Mouse (Mus musculus): ENCODE measurements around the gene Rap1gap2.

Rap1gap2 gene

DNA sequence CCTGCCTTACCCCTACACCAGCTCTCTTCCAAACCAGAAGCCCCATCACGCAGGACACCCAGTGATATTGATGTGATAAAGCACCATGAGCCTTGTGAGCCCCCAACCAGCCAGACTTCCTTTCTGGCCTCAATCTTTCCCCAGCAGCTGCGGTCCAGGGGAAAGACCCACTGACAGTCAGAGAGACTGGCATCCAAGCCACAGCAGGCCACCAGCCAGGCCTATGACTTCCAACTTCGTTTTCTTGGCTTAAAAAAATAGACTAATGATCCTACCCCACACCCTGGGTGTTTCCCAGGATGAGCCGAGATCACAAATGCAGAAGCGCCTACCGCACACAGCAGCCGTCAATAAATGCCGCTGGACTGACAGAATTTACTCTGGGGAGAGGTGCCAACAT is 151.1 kb downstream of the Rap1gap2 start:
- DNase-seq (ENCODE audit: low spot score) = no peak

DNA sequence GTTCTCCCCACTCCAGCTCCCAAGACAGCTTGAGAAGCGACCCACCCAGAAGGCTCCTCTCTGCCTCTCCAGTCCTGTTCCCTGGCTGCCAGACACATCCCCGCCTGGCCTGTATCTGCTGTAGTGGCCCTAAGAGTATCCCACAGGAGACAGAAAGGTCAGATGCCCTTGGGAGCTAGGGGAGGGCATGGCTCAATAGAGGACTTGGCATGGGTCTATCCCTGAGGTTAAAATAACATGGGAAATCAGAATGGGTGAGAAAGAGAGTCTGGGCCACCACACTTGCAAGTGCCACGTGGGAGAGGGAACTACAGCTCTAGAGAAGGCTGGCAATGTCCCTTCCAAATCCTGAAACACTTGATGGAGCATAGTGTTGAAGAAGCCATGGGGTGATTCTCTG is 152.3 kb downstream of the Rap1gap2 start:
- DNase-seq (ENCODE audit: low spot score) = no peak

GRCm38 (mm10) chr11:74457194-74457593 is 153.5 kb downstream of the Rap1gap2 start:
- DNase-seq (ENCODE audit: low spot score) = no peak

- no peak for DNase-seq (ENCODE audit: low spot score)
Measured at GRCm38 (mm10) chr11:74448556-74448955, 162.2 kb downstream of the Rap1gap2 start.

- DNase-seq (ENCODE audit: low spot score) = no peak
Measured at GRCm38 (mm10) chr11:74447991-74448403, 162.7 kb downstream of the Rap1gap2 start.

DNA sequence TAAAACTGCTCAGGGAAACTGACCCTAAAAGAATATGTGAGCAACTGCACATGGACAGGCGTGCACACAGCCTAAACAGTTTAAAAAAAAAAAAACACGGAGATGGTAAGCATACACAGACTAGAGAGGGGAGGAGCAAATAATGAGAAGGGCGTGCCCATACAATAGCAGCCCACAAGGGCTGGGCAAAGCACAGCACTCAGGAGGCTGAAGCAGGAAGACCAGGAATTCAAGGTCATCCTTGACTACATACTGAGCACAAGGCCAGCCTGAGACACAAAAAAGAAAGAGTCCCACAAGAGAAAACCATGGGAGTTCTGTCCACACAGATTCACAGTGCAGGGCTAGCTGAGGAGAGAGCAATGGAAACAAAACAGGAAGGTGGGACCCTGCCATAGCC is 165.1 kb downstream of the Rap1gap2 start:
- no peak for DNase-seq (ENCODE audit: low spot score)

- DNase-seq (ENCODE audit: low spot score) = no peak
Measured at GRCm38 (mm10) chr11:74443924-74444256, 166.8 kb downstream of the Rap1gap2 start.

GRCm38 (mm10) chr11:74443147-74443923 is 167.4 kb downstream of the Rap1gap2 start:
- no peak for DNase-seq (ENCODE audit: low spot score)

DNA sequence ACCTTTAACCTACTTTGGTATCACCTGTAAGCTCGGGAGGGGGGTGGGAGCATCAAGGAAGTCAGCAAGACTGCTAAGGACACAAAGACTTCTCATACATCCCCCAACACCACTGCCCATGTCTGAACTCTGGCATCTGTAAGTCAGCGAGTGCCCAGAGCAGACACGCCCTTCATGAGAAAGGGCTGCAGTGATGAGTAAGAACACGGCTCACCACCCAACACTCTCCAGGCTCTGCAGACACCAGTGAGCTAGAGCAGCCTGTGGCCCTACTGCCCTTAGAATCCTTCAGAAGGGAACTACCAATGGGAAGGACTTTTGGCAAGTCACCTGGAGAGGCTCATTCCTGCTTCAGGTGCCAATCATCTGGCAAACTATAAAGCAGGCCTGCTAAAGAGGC is 168.3 kb downstream of the Rap1gap2 start:
- DNase-seq (ENCODE audit: low spot score) = no peak

DNA sequence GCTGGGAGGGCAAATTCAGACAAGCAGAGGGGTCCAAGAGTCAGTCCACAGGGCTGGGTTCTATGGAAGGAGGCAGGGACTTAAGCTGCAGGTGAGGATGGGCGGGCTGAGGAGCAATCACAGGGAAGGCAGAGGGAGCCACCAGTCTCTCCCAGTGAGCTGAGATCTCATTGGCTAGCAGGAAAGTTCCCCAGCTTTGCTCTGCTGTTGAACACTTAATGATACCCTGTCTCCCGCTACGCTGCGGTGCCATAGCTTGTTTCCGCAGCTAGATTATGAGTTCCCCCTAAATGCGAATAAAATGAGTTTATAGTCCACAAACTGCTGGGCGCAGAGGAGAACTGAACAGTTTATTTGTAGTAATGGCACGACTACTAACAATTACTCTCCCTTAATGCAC is 170.6 kb downstream of the Rap1gap2 start:
- DNase-seq (ENCODE audit: low spot score) = no peak

DNA sequence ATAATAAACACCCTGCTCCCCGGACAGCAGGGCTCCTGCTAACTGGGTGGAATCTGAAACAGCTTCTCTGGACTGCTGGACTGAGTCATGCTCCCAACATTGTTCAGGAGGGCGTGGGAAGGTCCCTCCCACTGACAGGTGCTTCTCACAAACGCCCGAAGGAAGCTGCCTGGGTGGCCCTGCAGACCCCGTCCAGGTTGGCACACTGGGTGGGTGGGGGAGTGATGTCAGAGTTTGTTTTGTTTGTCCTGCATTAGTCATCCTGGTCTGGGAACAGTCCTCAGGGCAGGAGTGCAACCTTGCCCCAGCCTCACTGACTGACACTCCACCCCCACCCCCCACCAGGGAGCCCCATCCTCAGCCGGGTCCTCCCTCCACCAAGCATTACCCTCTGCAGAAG is 171.5 kb downstream of the Rap1gap2 start:
- no peak for DNase-seq (ENCODE audit: low spot score)

GRCm38 (mm10) chr11:74438249-74438648 is 172.5 kb downstream of the Rap1gap2 start:
- DNase-seq (ENCODE audit: low spot score) = no peak

DNA sequence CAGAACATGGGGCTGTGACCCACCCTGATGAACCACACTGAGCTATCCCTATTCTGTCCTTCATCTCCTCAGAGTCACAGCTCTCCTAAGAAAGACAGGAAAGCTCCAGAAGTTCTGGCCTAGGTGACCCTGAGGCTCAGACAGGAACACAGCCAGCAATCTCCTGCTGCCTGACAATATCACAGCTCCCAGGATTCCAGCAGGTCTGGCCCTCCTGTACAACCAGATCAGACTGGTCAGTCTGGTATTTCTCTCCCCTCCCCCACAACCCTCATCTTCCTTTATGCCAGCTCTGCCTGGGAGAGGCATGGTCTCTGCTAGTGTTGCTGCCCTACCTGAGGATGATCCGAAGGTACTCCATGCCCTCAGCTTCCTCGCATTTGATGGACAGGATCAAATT is 175.3 kb downstream of the Rap1gap2 start:
- DNase-seq (ENCODE audit: low spot score) = no peak

DNA sequence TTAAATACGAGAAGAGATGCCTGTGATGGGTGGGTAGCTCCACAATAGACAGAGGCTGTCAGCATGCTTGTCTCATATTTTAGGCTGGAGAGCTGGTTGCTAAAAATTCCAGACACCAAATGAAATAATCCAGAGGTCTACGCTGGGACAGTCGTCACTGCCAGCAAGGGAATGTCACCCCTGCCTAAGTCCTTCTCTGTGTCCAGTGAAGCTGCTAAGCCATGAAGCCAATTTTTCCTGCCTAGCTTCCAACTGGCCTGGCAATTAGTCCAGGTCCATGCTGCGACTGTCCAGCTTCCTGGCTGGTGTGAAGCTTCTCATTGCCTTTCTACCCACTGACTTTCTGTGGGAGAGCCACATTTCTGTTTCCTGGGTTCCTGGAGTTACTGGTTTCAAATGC is 177.7 kb downstream of the Rap1gap2 start:
- no peak for DNase-seq (ENCODE audit: low spot score)

DNA sequence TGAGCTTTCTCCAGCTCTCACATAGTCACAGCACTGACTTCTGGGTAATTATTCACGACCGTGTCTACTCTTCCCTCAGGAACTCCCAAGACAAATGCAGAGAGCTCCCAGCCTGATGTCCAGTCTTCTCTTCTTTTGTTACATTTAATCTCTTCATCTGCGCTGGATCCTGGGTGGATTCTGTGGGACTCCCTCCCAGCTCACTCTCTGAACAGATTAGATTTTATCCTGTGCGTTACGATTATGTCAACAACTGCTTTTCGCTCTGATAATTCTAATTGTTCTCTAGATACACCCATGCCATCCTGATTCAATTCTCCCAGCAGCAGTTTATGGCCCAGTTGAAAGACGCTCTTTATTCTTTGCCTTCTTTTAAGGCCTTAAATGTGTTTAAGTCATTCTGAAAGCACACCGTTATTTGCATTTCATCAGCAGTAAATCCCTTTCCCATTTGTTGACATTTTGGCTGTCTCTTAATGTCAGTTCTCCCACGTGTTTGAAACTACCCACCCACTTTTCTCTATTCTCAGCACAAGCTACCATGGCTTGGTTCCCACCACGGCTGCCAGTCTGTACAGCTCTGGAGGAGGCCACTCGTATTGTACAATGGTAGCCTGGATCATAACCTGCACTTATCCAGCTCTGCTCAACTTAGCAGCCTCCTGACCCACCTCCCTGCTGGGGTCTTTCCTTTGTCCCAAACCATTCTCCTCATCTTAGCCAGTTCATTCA is 180.8 kb downstream of the Rap1gap2 start:
- DNase-seq (ENCODE audit: low spot score) = no peak

GRCm38 (mm10) chr11:74426306-74426705 is 184.4 kb downstream of the Rap1gap2 start:
- no peak for DNase-seq (ENCODE audit: low spot score)

DNA sequence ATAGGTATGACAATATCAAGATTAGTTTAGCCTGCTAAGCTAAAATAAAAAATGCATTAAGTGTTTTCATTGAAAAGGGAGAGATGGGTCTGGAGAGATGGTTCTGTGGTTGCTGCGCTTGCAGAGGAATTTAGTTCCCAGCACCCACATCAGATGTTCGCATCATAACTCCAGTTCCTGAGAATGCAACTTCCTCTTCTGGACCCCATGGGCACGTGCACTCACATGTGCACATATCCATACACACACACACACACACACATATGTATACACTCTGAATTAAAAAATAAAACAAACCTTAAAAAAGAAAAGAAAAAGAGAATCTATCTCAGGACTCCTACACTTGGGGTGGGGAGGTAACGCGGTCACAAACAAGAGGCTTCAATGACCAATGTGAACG is 188.7 kb downstream of the Rap1gap2 start:
- no peak for DNase-seq (ENCODE audit: low spot score)

DNA sequence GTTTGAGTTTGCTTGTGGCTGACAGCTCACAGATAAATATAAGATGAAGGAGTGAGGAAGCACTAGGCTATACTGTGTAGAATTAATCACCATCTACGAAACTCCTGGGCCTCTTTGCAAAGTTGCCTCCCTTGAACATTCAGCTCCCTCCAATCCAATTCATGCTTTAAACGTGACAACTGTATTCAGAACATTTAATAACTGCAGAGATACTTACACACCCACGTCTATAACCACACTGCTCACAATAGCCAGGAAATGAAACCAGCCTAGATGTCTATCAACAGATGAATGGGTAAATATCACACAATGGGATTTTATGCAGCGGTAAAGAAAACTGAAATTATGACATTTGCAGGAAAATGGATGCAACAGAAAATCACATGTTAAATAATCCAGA is 189.6 kb downstream of the Rap1gap2 start:
- DNase-seq (ENCODE audit: low spot score) = no peak

DNA sequence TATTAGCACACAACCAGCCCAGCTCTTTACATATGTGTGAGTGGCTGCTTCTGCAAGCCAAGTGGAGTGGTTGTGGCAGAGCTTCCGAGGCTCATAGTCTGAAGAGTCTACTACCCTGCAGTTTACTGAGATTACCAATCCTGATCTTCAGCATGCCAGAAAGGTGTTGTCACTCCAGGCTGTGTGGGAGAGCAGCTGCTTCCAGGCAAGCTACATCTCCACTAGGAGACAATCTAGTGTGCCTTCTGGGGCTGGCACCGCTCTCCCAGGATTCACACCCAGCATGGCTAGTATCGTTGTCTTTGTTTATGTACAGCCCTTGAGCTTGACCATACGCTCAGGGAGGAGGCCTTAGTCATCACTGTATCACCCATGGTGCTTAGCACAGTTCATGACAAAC is 191.1 kb downstream of the Rap1gap2 start:
- no peak for DNase-seq (ENCODE audit: low spot score)

- no peak for DNase-seq (ENCODE audit: low spot score)
Measured at GRCm38 (mm10) chr11:74415736-74416135, 195.0 kb downstream of the Rap1gap2 start.

DNA sequence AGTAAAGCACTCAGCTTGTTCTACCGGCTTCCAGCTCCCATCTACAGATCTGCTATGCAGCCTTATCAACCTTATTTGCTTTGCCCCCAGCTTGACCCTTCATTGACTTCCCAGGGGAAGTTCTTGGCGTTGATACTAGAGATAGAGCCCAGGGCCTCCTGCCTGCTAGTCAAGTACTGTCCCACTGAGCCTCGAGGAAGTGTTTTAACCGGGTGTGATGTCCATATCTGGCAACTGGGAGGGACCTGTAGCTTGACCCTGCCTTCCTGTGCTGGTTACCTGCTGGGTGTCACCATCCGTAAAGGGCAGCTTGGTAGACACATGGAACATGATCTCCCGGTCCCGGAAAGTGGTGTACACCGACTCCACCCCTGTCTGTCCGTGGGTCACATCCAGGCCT is 196.6 kb downstream of the Rap1gap2 start:
- DNase-seq (ENCODE audit: low spot score) = no peak

DNA sequence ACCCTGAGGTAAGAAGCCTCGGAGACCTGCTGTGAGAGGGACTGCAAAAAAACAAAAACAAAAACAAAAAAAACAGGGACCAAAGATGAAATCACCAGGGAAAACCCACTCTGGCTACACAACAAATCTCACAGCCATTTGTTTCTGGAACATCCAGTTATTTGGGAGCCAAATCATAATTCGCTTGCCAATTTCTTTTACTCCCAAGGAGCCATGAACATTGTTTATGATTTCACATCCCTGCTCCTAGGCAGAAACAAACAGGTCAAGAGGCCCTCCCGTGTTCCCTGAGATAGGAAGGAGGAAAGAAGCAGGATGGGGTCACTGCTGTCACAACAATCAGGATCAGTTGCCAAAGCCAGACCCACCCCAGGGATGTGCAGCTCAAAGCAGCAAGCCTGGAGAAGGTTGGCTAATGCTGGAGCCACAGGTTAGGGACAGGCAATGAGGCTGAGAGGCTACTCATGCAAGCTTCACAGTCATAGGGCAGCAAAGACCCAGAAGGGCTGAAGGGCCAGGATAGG is 197.2 kb downstream of the Rap1gap2 start:
- DNase-seq (ENCODE audit: low spot score) = peak; percentile 44

- DNase-seq (ENCODE audit: low spot score) = no peak
Measured at GRCm38 (mm10) chr11:74412462-74412861, 198.3 kb downstream of the Rap1gap2 start.

GRCm38 (mm10) chr11:74411943-74412342 is 198.8 kb downstream of the Rap1gap2 start:
- DNase-seq (ENCODE audit: low spot score) = no peak

All from ovary, adult 18-20 months (tissue).